11 mouse cellular contexts compared by ENCODE assay signal in genomic region chr13:97573601-97574000, GRCm38 (mm10).
"Had no signal": no experiment of that assay in that cellular context is flagged by ENCODE, and none has a peak within 500 bp of the region (broad histone marks: within the 10 kb centered on the region; RNA-seq: fewer than 3 reads in every experiment).

No protein-coding gene starts in this region.

- ATAC-seq: lung, postnatal 0 days had no signal

- H3K9me3 ChIP-seq: limb, embryonic 13.5 days; midbrain, embryonic 12.5 days had no signal

- H3K4me2 ChIP-seq: limb, embryonic 13.5 days; midbrain, embryonic 12.5 days had no signal

- H3K9ac ChIP-seq: limb, embryonic 13.5 days; liver, embryonic 14.5 days; midbrain, embryonic 12.5 days had no signal

- H3K27ac ChIP-seq: limb, embryonic 13.5 days; liver, embryonic 14.5 days; midbrain, embryonic 12.5 days had no signal

- DNase-seq: kidney, adult 2 months; kidney, postnatal 25 days; layer of hippocampus, adult 9-11 months; left cerebral cortex, postnatal 4 days; lung, adult 18-20 months; lung, postnatal 36 days; thymus, postnatal 36 days had no signal

- H3K36me3 ChIP-seq: limb, embryonic 13.5 days; midbrain, embryonic 12.5 days had no signal

- H3K4me3 ChIP-seq: limb, embryonic 13.5 days; midbrain, embryonic 12.5 days had no signal
